Mouse (Mus musculus) left cerebral cortex, adult 11 months (tissue): ENCODE measurements around the gene Rgs9bp.
"Not testable (repeated sequence)": the region's sequence is repeated elsewhere in the genome, so short reads cannot be mapped to it uniquely, and the experiment has no call there.

Experiments
- DNase-seq: peaks from one replicate; pipeline ENCODE4 v3.0.0; 2022; ENCODE audit warnings: low spot score

Gene Rgs9bp

DNA sequence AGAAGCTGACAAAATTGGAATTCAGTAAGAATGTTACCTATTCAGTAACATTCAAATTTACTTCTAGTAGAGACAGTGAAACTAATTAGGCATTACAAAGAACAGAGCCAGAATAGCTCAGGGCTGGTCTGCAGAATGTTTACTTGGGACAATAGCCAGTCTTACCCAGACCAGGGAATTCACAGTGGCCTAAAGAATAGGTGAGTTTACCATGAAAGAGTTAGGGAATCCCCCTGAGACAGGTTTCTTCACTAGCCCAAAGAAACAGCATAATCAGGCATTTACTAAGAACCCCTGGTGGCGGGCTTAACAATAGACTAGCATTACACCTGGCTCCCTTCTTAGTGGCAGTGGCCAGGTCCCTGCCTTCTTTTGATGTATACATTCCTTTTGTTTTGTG lies 54.8 kb downstream of the Rgs9bp start:
- DNase-seq: not testable (repeated sequence)

DNA sequence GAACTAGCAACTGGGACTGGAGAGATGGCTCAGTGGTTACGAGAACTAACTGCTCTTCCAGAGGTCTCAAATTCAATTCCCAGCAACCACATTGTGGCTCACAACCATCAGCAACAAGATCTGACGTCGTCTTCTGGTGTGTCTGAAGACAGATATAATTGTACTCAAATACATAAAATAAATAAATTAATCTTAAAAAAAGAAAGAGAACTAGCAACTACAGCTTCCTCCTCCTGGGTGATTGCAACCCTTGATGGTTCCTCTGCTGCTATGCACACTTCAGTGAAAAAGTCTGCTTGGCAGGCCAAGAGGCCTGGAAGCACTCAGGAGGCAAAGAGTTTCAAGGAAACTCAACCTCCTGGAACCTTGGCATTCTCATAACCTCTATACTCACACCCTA lies 55.4 kb downstream of the Rgs9bp start:
- DNase-seq: no peak
